Mouse (Mus musculus) left cerebral cortex, postnatal 36 days (tissue): ENCODE results near the gene C530008M17Rik. TPM values are rescaled to one million over a fixed set of nuclear protein-coding genes. Genes with fewer than 3 reads are reported as not detected.
A peak's percentile ranks its signal among the peaks of the same experiment; 100 is the strongest.

Experiments
- DNase-seq, 2 experiments: peaks; one replicate each; pipeline ENCODE4 v3.0.0; 2021 to 2022; ENCODE audit warnings: low spot score in 2 of 2, mixed read lengths in 1 of 2
- intact Hi-C: fragments of 180-260 bp; cut with DNase I; formaldehyde crosslinking; loops from one replicate; pipeline ENCODE4 v1.15.1; 2025
- total RNA-seq, 2 experiments: library from RNA; stranded (reverse); gene quantifications; 2 replicates each; pipeline ENCODE4 v1.2.3; 2021

C530008M17Rik gene
- total RNA-seq, result 10 to 100 TPM; 51.8 to 53.5 TPM

GRCm38 (mm10) chr5:76656212-76656611, at the start of gene C530008M17Rik:
Gene C530008M17Rik, plus strand, starts transcription at chr5:76656512.
- intact Hi-C loops, result loop anchor here (5.0 kb wide), 2 partner anchors 69 to 186 kb away; partner anchors contain the start of gene Cep135
- DNase-seq, result no peak

GRCm38 (mm10) chr5:76609702-76610370, 46.5 kb upstream of the C530008M17Rik start:
- DNase-seq, result no peak
- intact Hi-C loops, result no loop called here

GRCm38 (mm10) chr5:76612867-76613499, 43.3 kb upstream of the C530008M17Rik start:
- intact Hi-C loops, result no loop called here
- no peak for DNase-seq

- intact Hi-C loops, result no loop called here
- DNase-seq, result peak in 1 of 2 experiments; percentile 15
Observed at GRCm38 (mm10) chr5:76615276-76615675, 41.0 kb upstream of the C530008M17Rik start.

- intact Hi-C loops, result no loop called here
Observed at GRCm38 (mm10) chr5:76616196-76616747, 40.0 kb upstream of the C530008M17Rik start.

GRCm38 (mm10) chr5:76618750-76619149, 37.6 kb upstream of the C530008M17Rik start:
- no peak for DNase-seq
- intact Hi-C loops, result no loop called here

More at GRCm38 (mm10) chr5:76616196-76616747, 40.0 kb upstream of the C530008M17Rik start:
- no peak for DNase-seq

GRCm38 (mm10) chr5:76623759-76624158, 32.6 kb upstream of the C530008M17Rik start:
- no peak for DNase-seq
- intact Hi-C loops, result no loop called here

- intact Hi-C loops, result no loop called here
- no peak for DNase-seq
Observed at GRCm38 (mm10) chr5:76627770-76628169, 28.5 kb upstream of the C530008M17Rik start.

- intact Hi-C loops, result no loop called here
- DNase-seq, result no peak
Observed at GRCm38 (mm10) chr5:76634012-76634411, 22.3 kb upstream of the C530008M17Rik start.

GRCm38 (mm10) chr5:76635592-76635991, 20.7 kb upstream of the C530008M17Rik start:
- intact Hi-C loops, result no loop called here
- DNase-seq, result no peak

GRCm38 (mm10) chr5:76642076-76642475, 14.2 kb upstream of the C530008M17Rik start:
- intact Hi-C loops, result no loop called here
- DNase-seq, result no peak

- intact Hi-C loops, result no loop called here
- DNase-seq, result no peak
Observed at GRCm38 (mm10) chr5:76644234-76644633, 12.1 kb upstream of the C530008M17Rik start.

GRCm38 (mm10) chr5:76645091-76645868, 11.0 kb upstream of the C530008M17Rik start:
- intact Hi-C loops, result no loop called here
- DNase-seq, result no peak

- no peak for DNase-seq
- intact Hi-C loops, result no loop called here
Observed at GRCm38 (mm10) chr5:76649897-76650296, 6.4 kb upstream of the C530008M17Rik start.

GRCm38 (mm10) chr5:76651151-76651725, 5.1 kb upstream of the C530008M17Rik start:
- intact Hi-C loops, result no loop called here
- no peak for DNase-seq

- intact Hi-C loops, result loop anchor here (5.0 kb wide), 2 partner anchors 70 to 185 kb away; partner anchors contain the start of gene Cep135
- DNase-seq, result peak; percentile 69 to 82
Observed at GRCm38 (mm10) chr5:76657245-76658083, 1.2 kb downstream of the C530008M17Rik start.

- intact Hi-C loops, result loop anchor here (5.0 kb wide), 2 partner anchors 71 to 184 kb away; partner anchors contain the start of gene Cep135
- peak; percentile 42 to 53 for DNase-seq
Observed at GRCm38 (mm10) chr5:76658084-76658934, 2.0 kb downstream of the C530008M17Rik start.
